Mouse (Mus musculus) forebrain, postnatal 0 days (tissue): ENCODE data around the gene BC051019. TPM values are rescaled to one million over a fixed set of nuclear protein-coding genes. Genes with fewer than 3 reads are reported as not detected.

Source experiments
- ATAC-seq: fragments of 200-750 bp; cut with Nextera tagmentation; 2 replicates; pipeline ENCODE4 v1.8.0; 2017; ENCODE audit warnings: mild to moderate bottlenecking, moderate library complexity
- DNase-seq: peaks from one replicate; pipeline ENCODE4 v3.0.0-alpha.2; 2015
- H3K27ac ChIP-seq: fragments of 300-500 bp; sonication (generic); 2 replicates; pipeline ENCODE4 v1.5.1; 2014; ENCODE audit warnings: low read depth, mild to moderate bottlenecking, antibody characterized with exemption, low read length, moderate library complexity, mixed read lengths
- H3K27me3 ChIP-seq: fragments of 300-500 bp; sonication (generic); 2 replicates; pipeline ENCODE4 v1.6.1; 2014; ENCODE audit warnings: mild to moderate bottlenecking, low read length, mixed read lengths; ENCODE audit not compliant: insufficient read depth
- H3K36me3 ChIP-seq: fragments of 300-500 bp; sonication (generic); 2 replicates; pipeline ENCODE4 v1.6.1; 2014; ENCODE audit warnings: mild to moderate bottlenecking, moderate library complexity; ENCODE audit not compliant: insufficient read depth
- H3K4me1 ChIP-seq: fragments of 300-500 bp; sonication (generic); 2 replicates; pipeline ENCODE4 v1.6.1; 2014; ENCODE audit warnings: antibody characterized with exemption; ENCODE audit not compliant: insufficient read depth
- H3K4me2 ChIP-seq: fragments of 300-500 bp; sonication (generic); 2 replicates; pipeline ENCODE4 v1.6.1; 2014; ENCODE audit warnings: low read depth, mild to moderate bottlenecking, moderate library complexity
- H3K4me3 ChIP-seq: fragments of 300-500 bp; sonication (generic); 2 replicates; pipeline ENCODE4 v1.5.1; 2014; ENCODE audit warnings: low read depth, low read length, mixed read lengths
- H3K9ac ChIP-seq: fragments of 300-500 bp; sonication (generic); 2 replicates; pipeline ENCODE4 v1.6.1; 2014; ENCODE audit warnings: mild to moderate bottlenecking
- H3K9me3 ChIP-seq: fragments of 300-500 bp; sonication (generic); 2 replicates; pipeline ENCODE4 v1.6.1; 2016; ENCODE audit warnings: low read length
- CTCF ChIP-seq: sonication (generic); IDR thresholded peaks from 2 replicates; pipeline ENCODE4 v1.5.1; 2016; ENCODE audit warnings: antibody characterized with exemption, control low read depth, low read depth
- WGBS: fragments of 180-500 bp; shearing (Covaris S2); extraction: QIAGEN DNeasy Blood & Tissue Kit; methylation state at CpG from one replicate; pipeline ENCODE4 v1.1.7; 2014; 5-methylcytosine and 5-hydroxymethylcytosine counted together
- polyA plus RNA-seq: library from polyadenylated mRNA; unstranded; fragments of >200 nt; fragmentation: Nextera tagmentation; extraction: Ambion mirVana; gene quantifications from 2 replicates; pipeline ENCODE4 v1.2.1, GENCODE M21; 2015
- total RNA-seq: library from RNA; depleted of rRNA; stranded (reverse); fragments of >200 nt; gene quantifications from 2 replicates; pipeline ENCODE4 v1.2.3, GENCODE M21; 2014; rRNA removed

The BC051019 gene
- total RNA-seq (0.33 and 0.46 TPM in 2 replicates), polyA plus RNA-seq (1.1 and 1.4 TPM in 2 replicates)

- Histone ChIP-seq H3K27ac (no peak within 1 kb of the TSS), H3K4me3 (no peak within 1 kb of the TSS), H3K36me3 (no peaks in the 10 kb centered on the region), H3K27me3 (no peaks in the 10 kb centered on the region), H3K9ac (no peak within 1 kb of the TSS), H3K4me1 (no peaks in the 10 kb centered on the region), H3K9me3 (no peaks in the 10 kb centered on the region), H3K4me2 (no peak within 1 kb of the TSS)
- DNase-seq (no peak), ATAC-seq (no peak)
- TF ChIP-seq CTCF = no peak
- WGBS = 91% methylated on average over 5 of the region's 5 CpGs
Observed at GRCm38 (mm10) chr7:109723697-109724096, at the start of gene BC051019. TSS of gene BC051019 (minus strand) at chr7:109723850.

- Histone ChIP-seq H3K36me3 (no peaks in the 10 kb centered on the region), H3K4me3 (no peak overlapping the region), H3K27me3 (no peaks in the 10 kb centered on the region), H3K4me2 (no peak overlapping the region), H3K9me3 (no peaks in the 10 kb centered on the region), H3K9ac (no peak overlapping the region), H3K4me1 (no peaks in the 10 kb centered on the region), H3K27ac (no peak overlapping the region)
- ATAC-seq = no peak
- DNase-seq = no peak
- no peak for TF ChIP-seq CTCF
Observed at GRCm38 (mm10) chr7:109772251-109772650, 48.6 kb upstream of the BC051019 start.

- no peaks in the 10 kb centered on the region for H3K9me3 ChIP-seq
- no peaks in the 10 kb centered on the region for H3K36me3 ChIP-seq
- no peak overlapping the region for H3K9ac ChIP-seq
- H3K27ac ChIP-seq = no peak overlapping the region
- DNase-seq (no peak), ATAC-seq (no peak)
- H3K4me2 ChIP-seq = no peak overlapping the region
- WGBS = 66% methylated on average over 2 of the region's 2 CpGs
- H3K4me3 ChIP-seq = no peak overlapping the region
- no peak for TF ChIP-seq CTCF
- H3K4me1 ChIP-seq = no peaks in the 10 kb centered on the region
- H3K27me3 ChIP-seq = no peaks in the 10 kb centered on the region
Observed at GRCm38 (mm10) chr7:109768699-109769383, 45.2 kb upstream of the BC051019 start.

GRCm38 (mm10) chr7:109767575-109768350 lies 44.1 kb upstream of the BC051019 start:
- no peak for ATAC-seq
- no peak overlapping the region for H3K9ac ChIP-seq
- no peaks in the 10 kb centered on the region for H3K27me3 ChIP-seq
- H3K4me2 ChIP-seq = no peak overlapping the region
- no peak for DNase-seq
- H3K36me3 ChIP-seq = no peaks in the 10 kb centered on the region
- no peak overlapping the region for H3K4me3 ChIP-seq
- no peaks in the 10 kb centered on the region for H3K9me3 ChIP-seq
- no peak for TF ChIP-seq CTCF
- 86% methylated on average over 7 of the region's 7 CpGs for WGBS
- H3K27ac ChIP-seq = no peak overlapping the region
- no peaks in the 10 kb centered on the region for H3K4me1 ChIP-seq

GRCm38 (mm10) chr7:109764009-109764408 lies 40.4 kb upstream of the BC051019 start:
- H3K36me3 ChIP-seq = no peaks in the 10 kb centered on the region
- no peak overlapping the region for H3K4me3 ChIP-seq
- H3K9me3 ChIP-seq = no peaks in the 10 kb centered on the region
- H3K9ac ChIP-seq = no peak overlapping the region
- no peak overlapping the region for H3K4me2 ChIP-seq
- peak; percentile 61; the same call in 1 of the 2 replicates for ATAC-seq
- WGBS = 18% methylated on average over 2 of the region's 2 CpGs
- H3K27ac ChIP-seq = no peak overlapping the region
- no peak for TF ChIP-seq CTCF
- H3K4me1 ChIP-seq = no peaks in the 10 kb centered on the region
- DNase-seq = peak; percentile 20
- no peaks in the 10 kb centered on the region for H3K27me3 ChIP-seq

GRCm38 (mm10) chr7:109756291-109756690 lies 32.6 kb upstream of the BC051019 start:
- Histone ChIP-seq H3K4me2 (no peak overlapping the region), H3K27ac (no peak overlapping the region), H3K27me3 (no peaks in the 10 kb centered on the region), H3K9me3 (no peaks in the 10 kb centered on the region), H3K4me1 (peaks cover 11% of the 10 kb centered on the region), H3K36me3 (no peaks in the 10 kb centered on the region), H3K4me3 (no peak overlapping the region), H3K9ac (no peak overlapping the region)
- WGBS = 88% methylated on average over 3 of the region's 3 CpGs
- DNase-seq (no peak), ATAC-seq (no peak)
- TF ChIP-seq CTCF = no peak

GRCm38 (mm10) chr7:109754034-109754433 lies 30.4 kb upstream of the BC051019 start:
- Histone ChIP-seq H3K27ac (no peak overlapping the region), H3K9ac (no peak overlapping the region), H3K4me1 (peaks cover 11% of the 10 kb centered on the region), H3K9me3 (no peaks in the 10 kb centered on the region), H3K36me3 (0 out of 2 replicates have a peak, but pooled peaks cover 2% of the 10 kb centered on the region), H3K27me3 (no peaks in the 10 kb centered on the region), H3K4me3 (no peak overlapping the region), H3K4me2 (no peak overlapping the region)
- 90% methylated on average over 8 of the region's 8 CpGs for WGBS
- ATAC-seq = no peak
- DNase-seq = no peak
- no peak for TF ChIP-seq CTCF
